Mouse (Mus musculus): ENCODE measurements around the gene Myrfl.

- TF ChIP-seq CTCF (IDR thresholded peaks at IDR 0.05; ENCODE audit: low read depth, low read length), result no peak
- TF ChIP-seq POLR2A (IDR thresholded peaks at IDR 0.05; ENCODE audit: borderline replicate concordance, low read depth, low read length), result no peak
Measured at GRCm38 (mm10) chr10:116922161-116922560, 25.4 kb upstream of the Myrfl start.

All from bone marrow macrophage, adult 2 months (primary cell).